Mouse (Mus musculus) CH12.LX (cell line): ENCODE data around the gene Rundc3b. TPM values are rescaled to one million over a fixed set of nuclear protein-coding genes. Genes with fewer than 3 reads are reported as not detected.

Experiments
- DNase-seq: peaks from one replicate; pipeline ENCODE4 v3.0.0-alpha.2; 2013; ENCODE audit errors: extremely low read depth
- H3K27ac ChIP-seq: 2 replicates; pipeline ENCODE4 v1.5.1; 2012; ENCODE audit warnings: low read depth, mild to moderate bottlenecking, control low read depth, moderate library complexity; ENCODE audit not compliant: insufficient read depth
- H3K27me3 ChIP-seq: replicated peaks from 2 replicates; pipeline ENCODE3; 2012; ENCODE audit warnings: inconsistent platforms
- H3K36me3 ChIP-seq, 2 experiments: replicated peaks in 1 of 2; 2 replicates each; pipeline versions ENCODE3 to v1.6.1; 2012; ENCODE audit warnings: inconsistent platforms in 1 of 2, low read length in 1 of 2, mild to moderate bottlenecking in 1 of 2, mixed read lengths in 1 of 2, moderate library complexity in 1 of 2; ENCODE audit not compliant: control insufficient read depth in 1 of 2, insufficient read depth in 1 of 2
- H3K4me1 ChIP-seq, 2 experiments: 2 replicates each; pipeline ENCODE4 v1.6.1; 2012; ENCODE audit warnings: inconsistent platforms in 1 of 2, moderate library complexity in 1 of 2; ENCODE audit not compliant: insufficient read depth in 2 of 2, control insufficient read depth in 1 of 2
- H3K4me2 ChIP-seq: 2 replicates; pipeline ENCODE4 v1.6.1; 2012; ENCODE audit warnings: low read depth, mild to moderate bottlenecking, control low read depth; ENCODE audit not compliant: poor library complexity, insufficient read depth, severe bottlenecking
- H3K4me3 ChIP-seq, 3 experiments: fragments of 150-350 bp in 1 of 3; sonication (generic) in 1 of 3; replicated peaks in 1 of 3; 2 replicates each; pipeline versions ENCODE3 to v1.5.1; 2011 to 2012; ENCODE audit warnings: low read depth in 2 of 3, low read length in 2 of 3, mild to moderate bottlenecking in 2 of 3, moderate library complexity in 2 of 3, control low read depth in 1 of 3, improper control_type of control experiment in 1 of 3, inconsistent platforms in 1 of 3, mixed read lengths in 1 of 3; ENCODE audit not compliant: poor library complexity in 1 of 3
- H3K79me2 ChIP-seq: replicated peaks from 2 replicates; pipeline ENCODE4 v1.6.1; 2012; ENCODE audit warnings: mild to moderate bottlenecking, moderate library complexity; ENCODE audit not compliant: control insufficient read depth, poor library complexity, insufficient read depth, severe bottlenecking; ENCODE audit errors: extremely low read depth
- H3K9ac ChIP-seq: 2 replicates; pipeline ENCODE4 v1.6.1; 2012; ENCODE audit warnings: low read depth, mild to moderate bottlenecking, control low read depth, moderate library complexity; ENCODE audit not compliant: insufficient read depth
- H3K9me3 ChIP-seq: replicated peaks from 2 replicates; pipeline ENCODE3; 2012; ENCODE audit warnings: low read length, inconsistent platforms, mixed read lengths
- CHD1 ChIP-seq: IDR thresholded peaks from 2 replicates; pipeline ENCODE4 v1.6.1; 2012; ENCODE audit warnings: low read depth, low read length, improper control_type of control experiment, inconsistent platforms
- CTCF ChIP-seq, 2 experiments: IDR thresholded peaks in 1 of 2; conservative IDR thresholded peaks in 1 of 2; 2 replicates each; pipeline ENCODE4 v1.5.1; 2011 to 2012; ENCODE audit warnings: low read depth in 2 of 2, low read length in 2 of 2, improper control_type of control experiment in 1 of 2, inconsistent platforms in 1 of 2, mild to moderate bottlenecking in 1 of 2, moderate library complexity in 1 of 2
- E2F4 ChIP-seq: IDR thresholded peaks from 2 replicates; pipeline ENCODE4 v1.6.1; 2011; ENCODE audit warnings: low read depth, low read length, improper control_type of control experiment; ENCODE audit not compliant: insufficient replicate concordance
- ETS1 ChIP-seq: conservative IDR thresholded peaks from 2 replicates; pipeline ENCODE4 v1.6.1; 2012; ENCODE audit warnings: low read depth, mild to moderate bottlenecking, inconsistent platforms, low read length, improper control_type of control experiment, moderate library complexity
- HCFC1 ChIP-seq: IDR thresholded peaks from 2 replicates; pipeline ENCODE4 v1.6.1; 2012; ENCODE audit warnings: low read depth, mild to moderate bottlenecking, inconsistent platforms, low read length, improper control_type of control experiment
- IRF4 ChIP-seq: IDR thresholded peaks from 2 replicates; pipeline ENCODE4 v1.6.1; 2014; ENCODE audit warnings: low read depth, mild to moderate bottlenecking, inconsistent platforms, low read length, improper control_type of control experiment
- KAT2A ChIP-seq: IDR thresholded peaks from 2 replicates; pipeline ENCODE4 v1.6.1; 2012; ENCODE audit warnings: low read length, improper control_type of control experiment, inconsistent platforms; ENCODE audit not compliant: insufficient replicate concordance
- MAFK ChIP-seq: IDR thresholded peaks from 2 replicates; pipeline ENCODE4 v1.6.1; 2011; ENCODE audit warnings: low read length, improper control_type of control experiment; ENCODE audit not compliant: insufficient replicate concordance
- MAX ChIP-seq: IDR thresholded peaks from 2 replicates; pipeline ENCODE4 v1.6.1; 2011; ENCODE audit warnings: low read length, improper control_type of control experiment
- MAZ ChIP-seq: IDR thresholded peaks from 2 replicates; pipeline ENCODE4 v1.6.1; 2012; ENCODE audit warnings: low read depth, mild to moderate bottlenecking, inconsistent platforms, low read length, improper control_type of control experiment, moderate library complexity
- MEF2A ChIP-seq: IDR thresholded peaks from 2 replicates; pipeline ENCODE4 v1.6.1; 2014; ENCODE audit warnings: low read depth, mild to moderate bottlenecking, inconsistent platforms, low read length, improper control_type of control experiment, borderline replicate concordance
- NRF1 ChIP-seq: IDR thresholded peaks from 2 replicates; pipeline ENCODE4 v1.6.1; 2014; ENCODE audit warnings: low read depth, mild to moderate bottlenecking, inconsistent platforms, low read length, improper control_type of control experiment, moderate library complexity
- POLR2A ChIP-seq: IDR thresholded peaks from 2 replicates; pipeline ENCODE4 v1.6.1; 2011; ENCODE audit warnings: low read depth, mild to moderate bottlenecking, improper control_type of control experiment, low read length
- POLR2AphosphoS2 ChIP-seq: IDR thresholded peaks from 2 replicates; pipeline ENCODE4 v1.6.1; 2011; ENCODE audit warnings: low read depth, low read length, improper control_type of control experiment
- RAD21 ChIP-seq: IDR thresholded peaks from 2 replicates; pipeline ENCODE4 v1.6.1; 2011; ENCODE audit warnings: low read depth, mild to moderate bottlenecking, low read length, improper control_type of control experiment, moderate library complexity
- RCOR1 ChIP-seq: conservative IDR thresholded peaks from 2 replicates; pipeline ENCODE4 v1.6.1; 2012; ENCODE audit warnings: low read depth, mild to moderate bottlenecking, inconsistent platforms, low read length, improper control_type of control experiment
- UBTF ChIP-seq: IDR thresholded peaks from 2 replicates; pipeline ENCODE4 v1.6.1; 2012; ENCODE audit warnings: low read depth, mild to moderate bottlenecking, inconsistent platforms, low read length, improper control_type of control experiment, moderate library complexity
- USF1 ChIP-seq: IDR thresholded peaks from 2 replicates; pipeline ENCODE4 v1.6.1; 2014; ENCODE audit warnings: low read depth, mild to moderate bottlenecking, inconsistent platforms, low read length, improper control_type of control experiment
- ZMIZ1 ChIP-seq: IDR thresholded peaks from 2 replicates; pipeline ENCODE4 v1.6.1; 2012; ENCODE audit warnings: low read depth, mild to moderate bottlenecking, inconsistent platforms, low read length, improper control_type of control experiment
- ZNF384 ChIP-seq: IDR thresholded peaks from 2 replicates; pipeline ENCODE4 v1.6.1; 2012; ENCODE audit warnings: low read depth, low read length, improper control_type of control experiment, inconsistent platforms
- dilution Hi-C: fragments of 300-500 bp; cut with MboI; formaldehyde crosslinking; loops from 2 replicates; pipeline ENCODE4 v1.14.3; 2020; ENCODE audit warnings: low sequenced_read_pairs; ENCODE audit not compliant: extremely low pct_unique_long_range_greater_than_20kb, extremely low pct_ligation_motif_present
- in situ Hi-C: fragments of 300-500 bp; cut with MboI; formaldehyde crosslinking; loops from 3 replicates; pipeline ENCODE4 v1.14.3; 2019; ENCODE audit warnings: low sequenced_read_pairs, low pct_ligation_motif_present, low pct_unique_long_range_greater_than_20kb, mixed read lengths
- polyA plus RNA-seq: library from polyadenylated mRNA; unstranded; fragments of >175 nt; gene quantifications from 2 replicates; pipeline ENCODE4 v1.2.1, GENCODE M21; 2012; ENCODE audit warnings: low read depth; ENCODE audit not compliant: insufficient read length
- total RNA-seq, 2 experiments: library from RNA; depleted of rRNA; stranded (reverse); fragments of 300-350 nt in 1 of 2; fragments of >200 nt in 1 of 2; gene quantifications; 2 replicates each; pipeline ENCODE4 v1.2.3; 2012 to 2014

Rundc3b gene
- total and polyA plus RNA-seq, 3 experiments, result 0.07 to 0.13 (median 0.09) TPM

DNA sequence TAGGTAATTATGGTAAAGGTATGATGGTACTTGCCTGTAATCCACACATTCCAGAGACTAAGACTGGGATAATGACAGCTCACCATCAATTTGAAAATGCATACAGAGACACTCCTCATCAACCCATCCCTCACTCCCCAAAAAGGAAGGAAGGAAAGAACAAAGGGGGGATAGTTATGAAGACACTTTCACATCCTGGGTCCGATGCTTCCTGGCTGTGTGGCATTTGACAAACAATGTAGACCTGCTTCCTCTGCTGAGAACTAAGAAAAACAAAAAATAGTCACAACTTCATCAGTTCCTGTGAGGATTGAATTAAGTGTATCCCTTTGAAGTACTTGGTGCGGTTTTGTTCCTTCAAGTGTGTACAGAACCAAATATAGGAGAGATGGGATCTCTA is 29.3 kb upstream of the Rundc3b start:
- TF ChIP-seq UBTF (no peak), RCOR1 (no peak), RAD21 (no peak), CHD1 (no peak)
- no peak overlapping the region for H3K4me2 ChIP-seq
- in situ Hi-C loops (no loop called here), dilution Hi-C loops (no loop called here)
- H3K9ac ChIP-seq, result no peak overlapping the region
- no peaks in the 10 kb centered on the region for H3K9me3 ChIP-seq
- H3K79me2 ChIP-seq, result no peaks in the 10 kb centered on the region
- no peak overlapping the region for H3K27ac ChIP-seq
- no peaks in the 10 kb centered on the region for H3K4me1 ChIP-seq
- H3K4me3 ChIP-seq, result no peak overlapping the region
- DNase-seq, result no peak
- no peaks in the 10 kb centered on the region for H3K36me3 ChIP-seq
- H3K27me3 ChIP-seq, result no peaks in the 10 kb centered on the region

DNA sequence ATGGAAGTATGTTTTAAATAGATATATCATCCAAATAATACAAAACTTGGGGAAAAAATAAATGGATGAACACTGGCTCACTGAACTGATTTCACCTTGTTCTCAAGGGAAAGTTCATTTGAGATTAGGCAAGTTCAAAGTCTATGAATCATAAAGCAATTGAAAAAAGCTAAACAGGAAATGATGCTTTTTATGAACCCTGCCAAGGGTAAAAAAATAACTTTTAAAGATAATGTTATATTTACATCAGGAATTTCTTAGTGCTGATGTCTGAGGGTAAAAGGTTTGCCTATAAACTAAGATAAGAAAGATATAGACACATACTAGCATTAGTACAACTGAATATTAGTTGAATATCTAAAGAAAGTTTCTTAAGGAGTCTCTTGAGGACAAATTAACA is 26.0 kb upstream of the Rundc3b start:
- Histone ChIP-seq H3K27me3 (no peaks in the 10 kb centered on the region), H3K9me3 (no peaks in the 10 kb centered on the region), H3K4me2 (no peak overlapping the region), H3K79me2 (no peaks in the 10 kb centered on the region), H3K36me3 (no peaks in the 10 kb centered on the region), H3K4me3 (no peak overlapping the region), H3K9ac (no peak overlapping the region), H3K27ac (no peak overlapping the region), H3K4me1 (no peaks in the 10 kb centered on the region)
- TF ChIP-seq RAD21, result no peak
- TF ChIP-seq RCOR1, result no peak
- TF ChIP-seq HCFC1, result no peak
- TF ChIP-seq ZMIZ1, result no peak
- no peak for TF ChIP-seq KAT2A
- no peak for TF ChIP-seq MAZ
- no peak for TF ChIP-seq ZNF384
- TF ChIP-seq IRF4, result no peak
- no peak for TF ChIP-seq MEF2A
- no peak for TF ChIP-seq USF1
- TF ChIP-seq E2F4, result no peak
- TF ChIP-seq NRF1, result no peak
- no peak for TF ChIP-seq POLR2A
- TF ChIP-seq MAFK, result no peak
- no peak for TF ChIP-seq MAX
- no peak for TF ChIP-seq POLR2AphosphoS2
- no peak for TF ChIP-seq UBTF
- no peak for TF ChIP-seq ETS1
- no peak for TF ChIP-seq CTCF (conservative IDR thresholded peaks at IDR 0.05 in 1 of 2, IDR thresholded peaks at IDR 0.05 in 1 of 2; ENCODE audit: low read depth in 2 of 2, low read length in 2 of 2)
- DNase-seq, result no peak
- dilution Hi-C loops, result no loop called here
- in situ Hi-C loops, result no loop called here
